Mouse (Mus musculus) forebrain, postnatal 0 days (tissue): Measurements from ENCODE around the gene Adgrg7. TPM values are rescaled to one million over a fixed set of nuclear protein-coding genes. Genes with fewer than 3 reads are reported as not detected.

Experiments
- ATAC-seq: fragments of 200-750 bp; cut with Nextera tagmentation; 2 replicates; pipeline ENCODE4 v1.8.0; 2017; ENCODE audit warnings: mild to moderate bottlenecking, moderate library complexity
- DNase-seq: peaks from one replicate; pipeline ENCODE4 v3.0.0-alpha.2; 2015
- H3K27ac ChIP-seq: fragments of 300-500 bp; sonication (generic); 2 replicates; pipeline ENCODE4 v1.5.1; 2014; ENCODE audit warnings: low read depth, mild to moderate bottlenecking, antibody characterized with exemption, low read length, moderate library complexity, mixed read lengths
- H3K27me3 ChIP-seq: fragments of 300-500 bp; sonication (generic); 2 replicates; pipeline ENCODE4 v1.6.1; 2014; ENCODE audit warnings: mild to moderate bottlenecking, low read length, mixed read lengths; ENCODE audit not compliant: insufficient read depth
- H3K36me3 ChIP-seq: fragments of 300-500 bp; sonication (generic); 2 replicates; pipeline ENCODE4 v1.6.1; 2014; ENCODE audit warnings: mild to moderate bottlenecking, moderate library complexity; ENCODE audit not compliant: insufficient read depth
- H3K4me1 ChIP-seq: fragments of 300-500 bp; sonication (generic); 2 replicates; pipeline ENCODE4 v1.6.1; 2014; ENCODE audit warnings: antibody characterized with exemption; ENCODE audit not compliant: insufficient read depth
- H3K4me2 ChIP-seq: fragments of 300-500 bp; sonication (generic); 2 replicates; pipeline ENCODE4 v1.6.1; 2014; ENCODE audit warnings: low read depth, mild to moderate bottlenecking, moderate library complexity
- H3K4me3 ChIP-seq: fragments of 300-500 bp; sonication (generic); 2 replicates; pipeline ENCODE4 v1.5.1; 2014; ENCODE audit warnings: low read depth, low read length, mixed read lengths
- H3K9ac ChIP-seq: fragments of 300-500 bp; sonication (generic); 2 replicates; pipeline ENCODE4 v1.6.1; 2014; ENCODE audit warnings: mild to moderate bottlenecking
- H3K9me3 ChIP-seq: fragments of 300-500 bp; sonication (generic); 2 replicates; pipeline ENCODE4 v1.6.1; 2016; ENCODE audit warnings: low read length
- CTCF ChIP-seq: sonication (generic); IDR thresholded peaks from 2 replicates; pipeline ENCODE4 v1.5.1; 2016; ENCODE audit warnings: antibody characterized with exemption, control low read depth, low read depth
- WGBS: fragments of 180-500 bp; shearing (Covaris S2); extraction: QIAGEN DNeasy Blood & Tissue Kit; methylation state at CpG from one replicate; pipeline ENCODE4 v1.1.7; 2014; 5-methylcytosine and 5-hydroxymethylcytosine counted together
- polyA plus RNA-seq: library from polyadenylated mRNA; unstranded; fragments of >200 nt; fragmentation: Nextera tagmentation; extraction: Ambion mirVana; gene quantifications from 2 replicates; pipeline ENCODE4 v1.2.1, GENCODE M21; 2015
- total RNA-seq: library from RNA; depleted of rRNA; stranded (reverse); fragments of >200 nt; gene quantifications from 2 replicates; pipeline ENCODE4 v1.2.3, GENCODE M21; 2014

The Adgrg7 gene
- total and polyA plus RNA-seq, 2 experiments from 2014 or later = not detected

- no peak for DNase-seq
- 84% methylated on average over 10 of the region's 10 CpGs for WGBS
- Histone ChIP-seq H3K36me3 (no peaks in the 10 kb centered on the region), H3K9ac (no peak overlapping the region), H3K27me3 (no peaks in the 10 kb centered on the region), H3K4me1 (no peaks in the 10 kb centered on the region), H3K9me3 (no peaks in the 10 kb centered on the region), H3K4me3 (no peak overlapping the region), H3K4me2 (no peak overlapping the region), H3K27ac (no peak overlapping the region)
- TF ChIP-seq CTCF = no peak
- ATAC-seq = no peak
Observed at GRCm38 (mm10) chr16:56724927-56725326, 70.7 kb downstream of the Adgrg7 start.

GRCm38 (mm10) chr16:56722357-56722756 lies 73.3 kb downstream of the Adgrg7 start:
- no peak overlapping the region for H3K4me3 ChIP-seq
- H3K27ac ChIP-seq = no peak overlapping the region
- 0 out of 2 replicates have a peak, but pooled peaks cover 4% of the 10 kb centered on the region for H3K4me1 ChIP-seq
- no peaks in the 10 kb centered on the region for H3K36me3 ChIP-seq
- no peaks in the 10 kb centered on the region for H3K9me3 ChIP-seq
- 71% methylated on average over 4 of the region's 4 CpGs for WGBS
- H3K27me3 ChIP-seq = no peaks in the 10 kb centered on the region
- ATAC-seq (no peak), DNase-seq (no peak)
- no peak for TF ChIP-seq CTCF
- no peak overlapping the region for H3K9ac ChIP-seq
- H3K4me2 ChIP-seq = no peak overlapping the region

- no peak overlapping the region for H3K4me3 ChIP-seq
- ATAC-seq (no peak), DNase-seq (no peak)
- H3K9me3 ChIP-seq = no peaks in the 10 kb centered on the region
- no peak overlapping the region for H3K4me2 ChIP-seq
- no peak overlapping the region for H3K9ac ChIP-seq
- no peak for TF ChIP-seq CTCF
- peaks cover 9% of the 10 kb centered on the region; the same call in 1 of the 2 replicates for H3K4me1 ChIP-seq
- H3K36me3 ChIP-seq = no peaks in the 10 kb centered on the region
- no peaks in the 10 kb centered on the region for H3K27me3 ChIP-seq
- H3K27ac ChIP-seq = no peak overlapping the region
Observed at GRCm38 (mm10) chr16:56719031-56719430, 76.6 kb downstream of the Adgrg7 start.

GRCm38 (mm10) chr16:56717224-56718200 lies 78.1 kb downstream of the Adgrg7 start, which contains the start of gene Tfg:
Gene Tfg, minus strand, starts transcription at chr16:56717450.
- peak within 1 kb of the TSS; percentile 75 for H3K4me2 ChIP-seq
- H3K27me3 ChIP-seq = no peaks in the 10 kb centered on the region
- peak within 1 kb of the TSS; percentile 76 for H3K4me3 ChIP-seq
- ATAC-seq = peak; percentile 97
- peak within 1 kb of the TSS; percentile 95 for H3K27ac ChIP-seq
- peak within 1 kb of the TSS; percentile 88 for H3K9ac ChIP-seq
- H3K4me1 ChIP-seq = peaks cover 9% of the 10 kb centered on the region; the same call in 1 of the 2 replicates
- no peaks in the 10 kb centered on the region for H3K36me3 ChIP-seq
- peak; percentile 100 for DNase-seq
- no peak for TF ChIP-seq CTCF
- no peaks in the 10 kb centered on the region for H3K9me3 ChIP-seq
- 3% methylated on average over 62 of the region's 62 CpGs for whole genome bisulfite sequencing

GRCm38 (mm10) chr16:56716557-56717179 lies 79.0 kb downstream of the Adgrg7 start:
- under 1% methylated on average over 36 of the region's 38 CpGs for WGBS
- ATAC-seq = peak; percentile 54
- Histone ChIP-seq H3K27ac (peak overlapping the region; percentile 95), H3K9me3 (no peaks in the 10 kb centered on the region), H3K4me1 (peaks cover 9% of the 10 kb centered on the region; the same call in 1 of the 2 replicates), H3K9ac (peak overlapping the region; percentile 88), H3K4me3 (peak overlapping the region; percentile 76), H3K4me2 (peak overlapping the region; percentile 75), H3K36me3 (peaks cover 5% of the 10 kb centered on the region; the same call in 1 of the 2 replicates), H3K27me3 (no peaks in the 10 kb centered on the region)
- peak; percentile 22 for DNase-seq
- no peak for TF ChIP-seq CTCF

- Histone ChIP-seq H3K27me3 (no peaks in the 10 kb centered on the region), H3K4me3 (no peak overlapping the region), H3K27ac (no peak overlapping the region), H3K9me3 (no peaks in the 10 kb centered on the region), H3K4me1 (peaks cover 9% of the 10 kb centered on the region; the same call in 1 of the 2 replicates), H3K4me2 (peak overlapping the region; percentile 75), H3K36me3 (peaks cover 16% of the 10 kb centered on the region), H3K9ac (no peak overlapping the region)
- ATAC-seq = no peak
- 87% methylated on average over 3 of the region's 3 CpGs for WGBS
- TF ChIP-seq CTCF = no peak
- DNase-seq = no peak
Observed at GRCm38 (mm10) chr16:56715608-56716007, 80.0 kb downstream of the Adgrg7 start.
